Mouse (Mus musculus) ZHBTc4 (cell line): ENCODE measurements around the gene Lgals3bp.
A peak's percentile ranks its signal among the peaks of the same experiment; 100 is the strongest.

Experiments used
- DNase-seq: peaks from one replicate; pipeline ENCODE4 v3.0.0-alpha.2; 2011; ENCODE audit warnings: low read depth, low spot score

The Lgals3bp gene

DNA sequence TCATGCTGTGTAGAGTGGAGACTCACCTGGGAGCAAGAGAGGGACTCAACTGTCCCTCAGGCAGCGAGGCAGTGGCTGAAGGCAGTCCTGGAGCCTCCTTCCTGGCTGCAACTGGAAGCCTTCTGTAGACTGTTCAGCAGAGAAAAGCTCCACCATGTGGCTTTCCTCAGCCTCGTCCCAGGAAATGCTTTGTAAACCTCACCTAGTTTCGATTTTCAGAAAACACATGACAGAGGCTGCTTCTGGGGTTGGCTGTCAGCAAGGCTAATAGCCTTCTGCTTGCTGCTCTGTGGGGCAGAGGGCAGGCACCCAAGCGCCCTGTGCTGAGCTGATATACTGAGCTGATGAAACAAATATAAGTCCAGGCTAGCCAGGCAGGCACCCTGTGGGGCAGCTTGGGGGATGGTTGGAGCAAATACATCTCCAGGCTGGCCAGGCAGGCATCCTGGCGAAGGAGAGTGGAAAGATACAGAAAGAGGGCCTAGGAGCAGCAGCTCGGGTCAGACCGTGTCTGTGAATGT lies at the start of gene Lgals3bp:
Lgals3bp (minus strand) TSS at position 333 of the 521 bp plus-strand sequence.
- no peak for DNase-seq

DNA sequence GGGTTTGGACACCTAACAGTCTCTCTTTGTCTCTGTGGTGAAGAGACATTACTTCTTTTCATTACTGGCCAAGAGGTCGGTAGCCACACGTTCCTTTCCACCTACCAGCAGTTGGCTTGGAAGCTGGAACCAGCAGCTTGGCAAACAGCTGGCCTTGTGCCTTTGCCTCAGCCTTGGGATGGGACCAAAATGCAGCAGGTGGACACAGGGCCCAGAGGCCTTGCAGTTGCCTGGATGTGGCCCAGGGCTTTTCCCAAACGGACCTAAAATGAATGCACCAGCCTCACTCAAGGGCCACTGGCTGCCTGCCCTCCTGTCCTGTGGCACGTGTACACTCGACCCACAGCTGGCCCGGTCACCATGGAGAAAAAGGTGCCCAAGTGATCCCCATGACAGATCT lies 49.3 kb upstream of the Lgals3bp start:
- DNase-seq, result no peak

DNA sequence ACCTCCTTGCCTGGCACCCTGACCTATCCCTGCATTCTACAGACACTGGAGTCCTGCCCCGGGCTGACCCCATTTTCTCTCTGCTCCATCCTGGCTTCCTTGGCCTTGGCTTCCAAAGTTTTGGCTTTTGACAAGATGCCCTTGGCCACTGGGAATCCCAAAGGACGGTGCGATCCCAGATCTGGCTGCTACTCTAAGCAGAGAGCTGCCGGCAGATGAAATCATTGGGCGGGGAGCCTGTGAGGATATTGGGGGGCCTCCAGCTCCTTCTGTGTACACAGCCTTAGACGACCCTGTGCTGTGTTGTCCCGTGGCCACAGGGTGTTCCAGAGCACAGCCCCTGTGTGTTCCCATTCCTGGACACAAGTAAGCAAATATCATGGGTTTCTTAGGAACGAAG lies 46.5 kb upstream of the Lgals3bp start:
- DNase-seq, result no peak

DNA sequence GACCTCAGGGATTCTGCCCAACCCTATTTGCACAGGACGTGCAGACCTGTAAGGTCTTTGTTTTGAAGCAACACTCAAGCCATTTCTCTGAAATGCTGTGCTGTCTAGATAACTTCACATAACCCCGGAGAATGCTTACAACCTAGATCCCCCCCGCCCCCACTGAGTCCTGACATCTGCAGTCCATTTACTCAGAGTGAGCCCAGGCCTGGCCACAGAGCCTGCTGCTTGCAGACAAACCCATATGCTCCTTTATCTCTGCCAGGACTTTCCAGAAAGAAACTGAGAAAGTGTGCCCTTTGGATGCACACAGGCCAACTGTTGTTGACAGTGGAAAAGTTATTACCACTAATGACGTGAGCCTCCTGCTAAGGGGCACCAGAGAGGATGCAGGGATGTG lies 45.5 kb upstream of the Lgals3bp start:
- no peak for DNase-seq

DNA sequence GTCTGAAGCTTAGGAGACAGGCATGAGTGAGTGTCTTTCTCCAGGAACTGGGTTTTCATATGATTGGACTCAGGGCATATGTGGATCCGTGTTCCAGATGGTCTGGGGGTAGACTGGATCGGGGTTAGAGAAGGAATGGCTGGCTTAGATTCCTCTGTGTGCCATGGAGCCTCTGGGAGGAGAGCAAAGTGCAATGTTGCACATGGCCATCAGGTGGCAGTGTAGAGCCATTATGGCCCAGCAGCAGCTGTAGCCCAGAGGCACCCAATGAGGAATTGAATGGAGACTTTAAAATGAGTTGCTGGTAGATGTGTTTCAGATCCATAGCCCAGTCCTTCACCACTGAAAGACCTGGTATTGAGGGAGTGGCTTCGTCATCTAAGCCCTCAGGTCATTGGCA lies 44.0 kb upstream of the Lgals3bp start:
- peak; percentile 76 for DNase-seq

DNA sequence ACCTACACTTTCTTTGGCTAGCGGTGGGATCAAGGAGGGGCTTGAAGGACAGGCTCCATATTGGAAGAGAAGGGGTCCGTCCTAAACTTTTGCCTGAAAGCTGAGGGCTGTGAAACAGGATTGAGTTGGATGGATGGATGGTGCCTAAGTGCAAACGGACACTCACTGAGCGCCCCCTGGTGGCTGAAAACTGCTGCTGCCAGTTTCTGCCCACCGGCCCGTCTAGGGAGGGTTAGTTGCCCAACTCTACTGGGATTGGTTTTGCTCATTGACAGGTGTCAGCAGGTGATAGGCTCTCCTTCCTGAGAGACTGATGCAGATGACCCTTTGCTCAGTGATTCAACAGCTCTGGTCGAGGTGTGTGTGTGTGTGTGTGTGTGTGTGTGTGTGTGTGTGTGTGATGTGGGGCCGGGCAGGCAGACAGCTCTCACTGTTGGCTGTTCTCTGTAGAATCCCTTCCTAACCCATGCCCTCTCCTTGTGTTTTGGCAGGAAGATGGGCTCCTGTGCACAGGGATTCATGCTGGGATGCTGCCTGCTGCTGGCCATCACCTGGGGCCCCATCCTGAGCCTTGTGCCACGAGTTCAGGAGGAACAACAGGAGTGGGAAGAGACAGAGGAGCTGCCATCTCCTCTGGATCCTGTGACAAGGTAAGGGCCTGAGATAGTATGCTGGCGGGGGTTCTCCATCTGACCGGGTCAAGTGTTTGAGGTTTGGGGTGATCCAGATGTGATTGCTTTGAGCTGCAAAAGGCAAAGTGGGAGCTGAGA lies 41.5 kb upstream of the Lgals3bp start:
- peak; percentile 72 for DNase-seq

DNA sequence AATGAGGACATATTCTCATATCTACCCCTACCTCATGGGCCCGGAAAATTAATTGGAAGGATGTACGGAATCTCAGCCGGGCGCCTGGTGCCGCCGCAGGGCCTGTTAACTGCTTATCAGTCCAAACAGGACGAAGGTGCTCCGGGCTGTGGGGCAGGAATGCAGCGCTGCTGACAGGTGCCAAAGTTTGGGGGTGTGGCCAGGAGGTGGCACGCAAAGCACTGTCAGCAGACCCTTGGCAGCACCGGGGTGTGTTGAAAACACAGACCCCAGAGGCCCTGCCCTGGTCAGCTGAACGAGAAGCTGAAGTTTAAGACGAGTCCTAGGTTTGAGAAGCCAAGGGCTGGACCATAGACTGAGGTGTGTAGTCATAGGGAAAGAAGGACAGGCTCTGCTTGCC lies 40.8 kb upstream of the Lgals3bp start:
- DNase-seq, result no peak

DNA sequence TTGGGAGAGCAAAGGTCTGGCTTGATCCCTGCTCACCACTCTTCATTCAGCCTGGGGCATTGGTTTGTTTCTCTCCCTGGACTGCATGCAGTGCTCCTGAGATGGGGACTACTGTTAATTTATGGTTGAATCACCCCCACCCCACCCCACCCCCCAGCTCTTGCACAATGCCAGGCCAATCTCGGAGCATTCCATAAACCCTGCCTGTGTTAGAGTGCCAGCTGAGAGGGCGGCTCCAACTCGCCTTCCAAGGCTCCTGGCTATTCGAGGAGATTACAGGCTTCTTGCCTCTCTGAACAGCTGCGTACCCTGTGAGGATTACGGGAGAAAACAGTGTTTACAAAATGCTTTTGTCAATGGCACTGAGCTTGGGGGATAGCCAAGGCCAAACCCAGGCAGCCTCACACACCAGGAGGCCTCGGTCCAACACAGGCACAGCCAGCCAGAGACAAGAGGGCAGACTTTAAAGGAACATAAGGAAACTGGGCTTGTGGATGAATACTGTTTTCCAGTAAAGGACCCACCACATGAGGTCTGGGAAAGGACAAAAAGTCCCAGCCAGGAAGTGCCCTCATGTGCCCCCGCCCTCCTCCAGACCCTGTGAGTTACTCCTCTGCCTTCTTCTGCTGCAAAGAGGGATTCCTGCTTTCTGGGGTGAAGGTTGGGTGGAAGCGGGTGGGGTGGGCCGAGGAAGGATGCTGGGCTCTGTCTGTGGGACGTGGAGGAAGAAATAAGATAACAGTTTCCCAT lies 36.9 kb upstream of the Lgals3bp start:
- DNase-seq, result no peak

DNA sequence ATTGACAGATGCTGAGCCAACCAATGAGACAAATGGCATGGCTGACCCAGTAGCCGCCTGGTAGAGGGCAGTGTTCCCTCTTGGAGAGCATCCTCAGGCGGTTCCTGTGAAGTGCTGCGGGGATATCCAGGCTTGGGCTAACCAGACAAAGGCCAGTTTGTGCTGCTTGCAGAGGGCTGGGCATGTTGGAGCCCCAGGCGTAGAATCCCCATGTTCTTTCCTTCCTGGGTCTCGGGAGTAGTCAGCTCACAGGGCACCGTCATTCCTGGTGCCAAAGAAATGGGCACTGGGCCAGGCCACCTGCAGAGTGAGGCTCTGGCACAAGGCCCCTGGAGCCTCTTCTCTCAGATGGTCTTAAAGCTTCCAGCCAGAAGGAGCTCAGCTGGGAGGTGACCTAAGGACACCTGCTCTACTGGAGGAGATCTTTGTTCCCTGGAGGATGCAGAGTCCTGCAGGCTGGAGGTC lies 34.6 kb upstream of the Lgals3bp start:
- DNase-seq, result no peak

DNA sequence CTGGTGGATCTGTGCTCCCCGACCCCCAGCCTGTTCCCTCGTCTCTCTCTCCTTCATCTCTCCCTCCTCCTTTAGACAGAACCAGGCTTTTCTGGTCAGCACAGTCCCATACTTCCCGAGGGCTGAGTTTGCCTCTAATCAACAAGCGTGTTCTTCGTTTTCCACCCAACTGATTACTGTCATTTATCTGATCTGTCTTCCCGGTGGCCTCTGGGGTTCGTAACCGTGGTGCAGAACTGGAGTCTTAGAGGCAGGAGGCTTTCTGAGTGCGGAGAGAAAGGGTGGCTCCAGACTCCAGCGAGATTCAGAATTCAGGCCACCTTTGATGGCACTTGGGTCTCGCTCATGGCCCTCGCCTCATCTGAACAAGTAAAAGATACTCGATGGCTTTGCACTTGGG lies 32.2 kb upstream of the Lgals3bp start:
- no peak for DNase-seq

DNA sequence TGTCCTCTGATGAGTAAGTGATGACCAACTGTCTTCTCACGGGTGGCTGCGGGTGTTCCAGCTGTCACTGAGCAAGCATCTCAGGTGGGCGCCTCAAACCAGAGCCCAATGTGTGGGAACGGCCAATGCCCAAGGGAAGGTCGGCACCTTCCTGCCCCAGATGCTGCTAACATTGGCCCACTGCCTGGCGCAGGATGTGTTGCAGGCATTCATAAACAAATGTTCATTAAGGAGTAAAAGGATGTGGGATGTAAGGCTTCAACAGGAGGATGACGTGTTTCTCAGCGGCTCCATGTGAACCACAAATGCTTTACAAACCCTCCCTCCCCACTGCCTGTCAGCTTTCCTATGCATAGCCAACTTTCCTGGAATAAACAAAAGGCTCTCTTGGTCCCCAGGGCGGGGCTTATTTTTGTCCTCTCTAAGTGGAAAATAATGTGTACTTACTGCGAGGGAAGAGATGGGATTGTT lies 31.5 kb upstream of the Lgals3bp start:
- DNase-seq, result no peak

DNA sequence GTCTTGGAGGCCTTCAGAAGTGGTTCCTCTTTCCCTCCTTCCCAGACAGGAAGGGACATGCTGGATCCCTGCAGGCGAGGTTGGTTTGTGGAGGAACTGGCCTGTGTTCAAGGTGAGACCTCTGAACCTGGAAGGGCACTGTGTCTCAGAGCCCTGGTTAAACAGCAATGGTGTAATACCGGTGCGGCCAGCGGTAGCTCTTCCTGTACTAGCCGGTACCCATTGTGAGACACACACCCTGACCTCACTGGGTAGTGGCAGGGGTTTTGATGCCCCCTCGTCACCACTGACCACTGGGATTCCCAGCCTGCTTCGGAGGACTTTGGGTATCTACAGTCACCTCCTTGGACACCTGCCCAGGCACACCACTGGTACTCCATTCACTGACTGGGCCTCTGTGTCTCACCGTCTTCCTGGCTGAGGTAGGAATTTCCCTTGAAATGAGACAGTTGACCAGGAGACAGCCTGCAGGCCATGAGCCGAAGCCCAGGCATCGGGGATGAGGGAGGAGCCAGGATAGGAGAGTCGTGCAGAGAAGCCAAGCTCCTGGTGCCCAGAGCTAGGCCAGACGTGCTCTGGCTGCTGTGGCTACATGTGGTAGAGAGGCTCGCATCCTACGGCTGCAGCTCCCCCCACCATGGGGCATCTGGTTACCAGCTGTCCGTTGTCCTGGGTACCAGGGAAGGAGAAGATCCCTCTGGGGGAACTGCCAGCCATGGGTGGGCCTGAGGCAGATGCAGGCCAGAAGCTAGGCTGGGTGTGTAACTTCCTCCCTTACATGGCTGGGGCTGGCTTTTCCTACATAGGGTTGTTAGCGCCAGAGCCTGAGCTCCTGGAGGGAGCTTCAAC lies 29.4 kb upstream of the Lgals3bp start:
- DNase-seq, result no peak

DNA sequence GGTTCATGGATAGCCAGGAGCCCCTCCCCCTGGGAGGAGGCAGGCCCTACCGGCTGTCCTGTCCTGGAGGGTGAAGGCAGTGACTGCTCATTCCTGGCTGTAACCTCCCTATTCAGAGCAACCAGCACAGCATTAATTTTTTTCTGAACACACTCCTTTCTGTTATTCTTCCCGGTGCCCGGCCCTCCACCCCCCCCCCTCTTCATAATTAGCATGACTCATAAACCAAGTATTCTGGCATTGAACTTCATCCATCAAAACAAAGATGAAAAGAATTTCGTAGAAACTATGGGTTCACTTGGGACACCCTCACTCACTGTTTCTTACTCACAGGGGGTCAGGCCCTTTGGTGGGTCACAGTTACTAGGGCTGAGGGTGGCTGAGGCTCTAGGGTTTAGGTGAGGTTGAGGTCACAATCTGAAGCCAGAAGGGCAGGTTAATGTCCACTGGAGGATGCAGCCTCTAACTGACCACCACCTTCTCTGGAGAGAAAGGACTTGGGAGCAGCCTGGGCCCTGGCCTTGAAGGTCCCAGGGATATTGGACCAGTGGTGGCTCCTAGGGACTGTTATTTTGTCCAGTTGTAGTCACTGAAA lies 28.5 kb upstream of the Lgals3bp start:
- no peak for DNase-seq

DNA sequence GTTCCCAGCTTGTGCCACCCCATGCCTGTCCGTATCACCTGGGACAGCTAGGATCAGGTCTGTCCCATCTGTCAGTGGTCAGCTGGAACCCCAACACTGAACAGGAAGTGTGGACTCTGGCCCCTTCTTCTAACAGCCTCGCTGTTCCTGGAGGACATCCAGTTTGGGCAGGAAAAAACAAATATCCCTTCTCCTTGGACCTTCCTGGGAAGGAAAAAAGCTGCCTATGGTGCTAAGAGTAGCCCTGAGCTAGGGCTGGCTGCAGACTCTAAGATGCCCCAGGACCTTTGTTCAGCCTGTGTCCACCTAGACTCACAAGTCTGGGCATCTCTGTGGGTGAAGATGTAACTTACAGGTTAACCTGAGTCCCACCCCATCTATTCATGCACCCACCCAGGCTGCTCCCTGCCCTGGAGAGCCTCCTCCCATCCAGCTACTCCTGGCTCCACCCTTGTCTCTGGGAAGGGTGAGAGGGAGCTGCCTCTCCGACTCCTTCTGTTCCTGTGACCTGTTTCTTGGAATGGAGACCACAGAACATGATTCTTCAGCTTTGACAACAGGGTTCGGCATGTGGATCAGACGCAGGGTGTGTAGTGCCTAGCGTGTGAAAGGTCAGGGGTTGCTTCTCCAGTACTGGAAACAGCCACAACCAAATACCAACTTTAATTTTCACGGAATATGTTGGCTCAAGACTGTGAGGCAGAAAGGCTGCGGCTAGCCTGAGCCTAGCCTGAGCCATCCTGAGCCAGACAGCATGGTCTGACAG lies 27.2 kb upstream of the Lgals3bp start:
- no peak for DNase-seq

DNA sequence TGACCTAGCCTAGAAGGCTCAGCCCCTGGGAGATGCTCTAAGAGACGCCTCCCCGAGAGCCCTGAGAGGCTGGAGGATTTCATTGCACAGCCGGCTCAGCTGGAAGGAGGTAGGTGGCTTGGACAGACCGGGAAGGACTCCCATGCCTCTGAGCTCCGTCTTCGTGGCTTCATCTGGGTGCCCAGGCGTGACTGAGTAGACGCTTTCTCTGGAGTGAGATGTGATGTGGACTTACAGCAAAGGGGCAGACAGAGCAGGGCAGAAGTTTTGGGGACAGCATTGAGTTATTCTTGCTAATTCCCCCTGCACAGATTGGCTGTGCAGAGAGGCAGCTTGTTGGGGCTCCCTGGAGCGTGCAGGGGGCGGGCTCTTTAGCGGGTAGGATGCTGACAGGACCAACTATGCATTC lies 26.6 kb upstream of the Lgals3bp start:
- no peak for DNase-seq

DNA sequence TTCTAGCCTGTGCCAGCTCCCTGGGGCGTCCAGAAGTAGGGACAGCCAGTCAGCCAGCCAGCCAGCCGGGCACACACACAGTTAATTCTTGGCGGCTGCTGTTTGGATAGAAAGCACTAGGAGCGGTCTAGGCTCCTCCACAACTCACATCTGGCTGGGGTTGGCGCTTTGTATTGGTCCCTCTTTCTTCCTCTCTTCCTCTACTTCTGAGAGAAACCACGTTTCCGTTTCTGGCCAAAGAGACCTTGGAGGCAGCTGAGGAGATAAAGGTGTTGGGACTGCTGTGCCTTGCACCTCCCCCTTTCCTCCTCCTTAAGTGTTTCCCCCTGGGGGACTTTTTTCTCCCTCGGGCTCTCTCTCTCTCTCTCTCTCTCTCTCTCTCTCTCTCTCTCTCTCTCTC lies 26.1 kb upstream of the Lgals3bp start, which contains the start of gene C1qtnf1:
C1qtnf1 (plus strand) TSS at position 218 of the 400 bp plus-strand sequence.
- DNase-seq, result no peak

DNA sequence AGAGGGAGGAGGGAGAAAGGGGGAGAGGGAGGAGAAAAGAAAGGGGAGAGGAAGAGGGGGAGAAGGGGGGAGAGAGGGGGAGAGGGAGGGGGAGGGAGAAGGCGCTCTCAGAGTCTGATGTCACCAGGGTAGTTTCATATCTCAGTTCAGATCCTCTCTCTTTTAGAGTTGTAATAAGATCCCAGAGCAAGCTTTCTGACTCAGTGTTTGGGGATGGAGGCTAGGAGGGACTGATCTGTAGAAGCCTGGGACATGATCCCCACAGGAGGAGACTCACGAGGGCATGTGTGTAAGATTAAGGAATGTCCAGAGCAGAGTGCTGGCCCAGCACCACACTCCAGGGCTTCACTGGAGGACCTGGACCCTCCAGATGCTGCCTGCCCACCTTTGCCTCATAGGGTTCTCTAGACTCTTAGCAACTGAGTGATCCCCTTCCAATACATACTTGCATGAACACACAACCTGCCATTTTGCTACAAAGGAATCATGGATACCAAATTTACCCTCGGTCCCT lies 25.4 kb upstream of the Lgals3bp start:
- no peak for DNase-seq

DNA sequence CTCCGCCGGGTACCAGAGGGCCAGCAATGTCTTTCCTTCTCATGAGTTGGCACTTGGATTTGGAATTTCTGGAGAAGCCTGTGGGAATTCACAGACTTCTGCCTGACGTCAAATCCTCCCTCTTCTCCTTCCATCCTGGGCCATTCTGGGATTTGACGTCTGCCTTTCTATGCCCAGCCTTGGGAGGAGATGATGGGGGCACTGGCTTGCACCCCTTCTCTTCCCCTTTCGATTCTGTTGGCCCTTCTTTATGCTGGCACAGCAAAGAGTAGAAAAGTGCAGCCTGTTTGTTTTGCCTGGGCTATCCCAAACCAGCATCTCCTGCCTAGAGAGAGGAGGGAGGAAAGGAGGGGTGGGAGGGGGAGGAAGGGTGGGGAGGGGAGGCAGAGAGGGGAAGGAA lies 24.9 kb upstream of the Lgals3bp start:
- DNase-seq, result no peak

DNA sequence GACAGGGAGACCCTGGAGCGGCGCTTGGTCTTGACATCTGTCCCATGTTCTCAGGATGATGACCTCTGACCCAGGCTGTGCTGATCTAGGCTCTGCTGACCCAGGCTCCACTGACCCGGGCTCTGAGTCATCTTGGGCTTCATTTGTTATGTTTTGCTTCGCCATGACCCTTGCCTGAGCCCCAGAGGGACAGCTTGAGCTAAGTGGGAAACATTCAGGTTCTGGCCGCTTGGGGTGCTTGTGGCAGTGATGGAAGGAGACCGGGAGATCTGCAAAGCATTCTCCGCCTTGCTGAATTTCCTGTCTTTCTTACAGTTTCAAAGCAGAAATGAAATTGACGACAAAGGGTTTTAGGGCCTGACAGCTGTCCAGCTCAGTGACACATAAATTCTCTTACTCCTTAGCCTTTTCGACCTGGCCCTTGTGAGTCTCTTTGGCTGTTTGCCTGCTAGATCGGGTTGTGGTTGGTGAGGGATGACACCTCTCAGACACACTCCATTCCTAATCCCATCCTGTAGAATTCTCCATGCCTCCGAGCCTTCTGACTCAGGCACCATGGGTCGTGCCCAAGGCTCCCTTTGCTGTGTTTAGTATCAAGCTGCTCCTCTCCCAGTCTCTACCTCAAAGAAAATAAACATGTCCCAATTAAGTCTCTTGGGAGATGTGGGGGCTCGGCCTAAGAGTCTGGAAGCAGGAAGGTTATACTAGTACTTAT lies 22.9 kb upstream of the Lgals3bp start:
- no peak for DNase-seq
